Mouse (Mus musculus) hindbrain, embryonic 14.5 days (tissue): ENCODE results near the gene March11. TPM values are rescaled to one million over a fixed set of nuclear protein-coding genes. Genes with fewer than 3 reads are reported as not detected.

Experiments used
- ATAC-seq: fragments of 200-750 bp; cut with Nextera tagmentation; 2 replicates; pipeline ENCODE4 v1.8.0; 2017; ENCODE audit warnings: moderate number of reproducible peaks, mild to moderate bottlenecking, moderate TSS enrichment, moderate library complexity; ENCODE audit not compliant: low FRiP score
- DNase-seq: peaks from one replicate; pipeline ENCODE4 v3.0.0-alpha.2; 2015; ENCODE audit warnings: low spot score
- H3K27ac ChIP-seq: fragments of 300-500 bp; sonication (generic); 2 replicates; pipeline ENCODE4 v1.5.1; 2014; ENCODE audit warnings: mild to moderate bottlenecking, moderate library complexity
- H3K27me3 ChIP-seq: fragments of 300-500 bp; sonication (generic); 2 replicates; pipeline ENCODE4 v1.6.1; 2014; ENCODE audit warnings: mild to moderate bottlenecking, low read length, mixed read lengths; ENCODE audit not compliant: control insufficient read depth, insufficient read depth
- H3K36me3 ChIP-seq: fragments of 300-500 bp; sonication (generic); replicated peaks from 2 replicates; pipeline ENCODE4 v1.6.1; 2014; ENCODE audit not compliant: control insufficient read depth, insufficient read depth
- H3K4me1 ChIP-seq: fragments of 300-500 bp; sonication (generic); replicated peaks from 2 replicates; pipeline ENCODE4 v1.6.1; 2014; ENCODE audit warnings: antibody characterized with exemption, low read length, mixed read lengths; ENCODE audit not compliant: control insufficient read depth, insufficient read depth
- H3K4me2 ChIP-seq: fragments of 300-500 bp; sonication (generic); replicated peaks from 2 replicates; pipeline ENCODE4 v1.6.1; 2014; ENCODE audit warnings: mild to moderate bottlenecking, moderate library complexity
- H3K4me3 ChIP-seq: fragments of 300-500 bp; sonication (generic); replicated peaks from 2 replicates; pipeline ENCODE4 v1.5.1; 2014; ENCODE audit warnings: mild to moderate bottlenecking, low read length
- H3K9ac ChIP-seq: fragments of 300-500 bp; sonication (generic); 2 replicates; pipeline ENCODE4 v1.6.1; 2014
- H3K9me3 ChIP-seq: fragments of 300-500 bp; sonication (generic); 2 replicates; pipeline ENCODE4 v1.6.1; 2016; ENCODE audit warnings: low read length; ENCODE audit not compliant: control insufficient read depth
- WGBS: fragments of 180-500 bp; shearing (Covaris S2); extraction: QIAGEN DNeasy Blood & Tissue Kit; methylation state at CpG from one replicate; pipeline ENCODE4 v1.1.7; 2014; 5-methylcytosine and 5-hydroxymethylcytosine counted together
- polyA plus RNA-seq: library from polyadenylated mRNA; unstranded; fragments of >200 nt; fragmentation: Nextera tagmentation; extraction: Ambion mirVana; gene quantifications from 2 replicates; pipeline ENCODE4 v1.2.1, GENCODE M21; 2014

The March11 gene
- polyA plus RNA-seq, 1 experiment from 2014 or later, result 16.9 TPM

GRCm38 (mm10) chr15:26344329-26344728 is 35.5 kb downstream of the March11 start:
- Histone ChIP-seq H3K36me3 (no peaks in the 10 kb centered on the region), H3K9me3 (no peaks in the 10 kb centered on the region), H3K4me3 (no peak overlapping the region), H3K4me2 (no peak overlapping the region), H3K4me1 (no peaks in the 10 kb centered on the region), H3K27ac (no peak overlapping the region), H3K27me3 (no peaks in the 10 kb centered on the region), H3K9ac (no peak overlapping the region)
- ATAC-seq (no peak), DNase-seq (no peak)
- 78% methylated on average over 5 of the region's 5 CpGs for WGBS

GRCm38 (mm10) chr15:26353656-26354055 is 44.8 kb downstream of the March11 start:
- Histone ChIP-seq H3K4me1 (no peaks in the 10 kb centered on the region), H3K4me2 (no peak overlapping the region), H3K27ac (no peak overlapping the region), H3K27me3 (no peaks in the 10 kb centered on the region), H3K36me3 (no peaks in the 10 kb centered on the region), H3K4me3 (no peak overlapping the region), H3K9me3 (no peaks in the 10 kb centered on the region), H3K9ac (no peak overlapping the region)
- DNase-seq, result no peak
- ATAC-seq, result no peak

DNA sequence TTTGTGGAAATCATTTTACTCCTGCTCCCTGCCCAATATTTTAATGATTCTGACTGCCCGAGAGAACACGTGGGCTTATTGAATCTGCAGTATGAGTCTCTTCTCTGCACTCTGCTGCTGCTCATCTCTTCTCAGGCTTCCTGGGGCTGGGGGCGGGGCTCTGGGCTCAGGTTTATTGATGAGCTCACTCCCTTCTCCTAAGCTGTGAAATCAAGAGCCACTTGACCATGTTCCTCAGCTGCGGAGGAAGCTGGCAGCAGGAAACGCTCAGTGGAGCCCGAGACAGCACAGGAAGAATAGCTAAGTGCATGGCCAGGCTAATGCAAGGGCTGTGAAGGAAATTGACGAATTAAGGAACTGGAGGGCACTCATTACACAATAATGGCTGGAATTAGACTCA is 56.5 kb downstream of the March11 start:
- no peaks in the 10 kb centered on the region for H3K36me3 ChIP-seq
- ATAC-seq (peak; percentile 77), DNase-seq (peak; percentile 56)
- no peak overlapping the region for H3K4me3 ChIP-seq
- H3K27me3 ChIP-seq, result no peaks in the 10 kb centered on the region
- no peak overlapping the region for H3K9ac ChIP-seq
- H3K9me3 ChIP-seq, result no peaks in the 10 kb centered on the region
- H3K4me2 ChIP-seq, result peak overlapping the region; percentile 15
- WGBS, result 20% methylated on average over 7 of the region's 7 CpGs
- H3K27ac ChIP-seq, result peak overlapping the region; percentile 65
- H3K4me1 ChIP-seq, result peaks cover 8% of the 10 kb centered on the region; the same call in 1 of the 2 replicates

DNA sequence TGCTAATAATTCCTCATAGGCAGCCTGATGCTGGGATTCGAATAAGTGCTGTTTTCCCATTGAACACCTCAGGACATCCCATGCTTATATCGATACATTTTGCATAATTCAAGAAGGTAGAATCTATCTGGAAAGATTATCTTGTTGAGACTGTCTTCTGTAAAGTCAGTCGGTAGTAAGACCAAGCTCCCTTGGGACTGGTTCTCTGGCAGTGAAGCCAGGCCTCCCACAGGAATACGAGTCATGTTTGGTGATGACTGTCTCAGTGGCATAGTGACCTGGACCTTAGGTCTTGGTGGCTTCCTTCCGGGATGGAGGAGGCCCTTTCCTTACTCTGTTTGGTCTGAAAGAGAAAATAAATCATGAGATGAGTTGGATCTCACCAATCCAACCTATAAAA is 57.7 kb downstream of the March11 start:
- ATAC-seq, result no peak
- no peak for DNase-seq
- H3K27me3 ChIP-seq, result no peaks in the 10 kb centered on the region

GRCm38 (mm10) chr15:26373759-26374158 is 64.9 kb downstream of the March11 start:
- Histone ChIP-seq H3K9ac (no peak overlapping the region), H3K27me3 (no peaks in the 10 kb centered on the region), H3K9me3 (no peaks in the 10 kb centered on the region), H3K4me3 (no peak overlapping the region), H3K4me1 (no peaks in the 10 kb centered on the region), H3K27ac (no peak overlapping the region), H3K36me3 (no peaks in the 10 kb centered on the region), H3K4me2 (no peak overlapping the region)
- DNase-seq (no peak), ATAC-seq (no peak)
- 78% methylated on average over 5 of the region's 5 CpGs for whole genome bisulfite sequencing

More for the DNA sequence above, 57.7 kb downstream of the March11 start:
- Histone ChIP-seq H3K9ac (no peak overlapping the region), H3K4me2 (no peak overlapping the region), H3K36me3 (no peaks in the 10 kb centered on the region), H3K27ac (no peak overlapping the region), H3K4me3 (no peak overlapping the region), H3K9me3 (no peaks in the 10 kb centered on the region), H3K4me1 (peaks cover 8% of the 10 kb centered on the region; the same call in 1 of the 2 replicates)
- 82% methylated on average over 5 of the region's 5 CpGs for WGBS

DNA sequence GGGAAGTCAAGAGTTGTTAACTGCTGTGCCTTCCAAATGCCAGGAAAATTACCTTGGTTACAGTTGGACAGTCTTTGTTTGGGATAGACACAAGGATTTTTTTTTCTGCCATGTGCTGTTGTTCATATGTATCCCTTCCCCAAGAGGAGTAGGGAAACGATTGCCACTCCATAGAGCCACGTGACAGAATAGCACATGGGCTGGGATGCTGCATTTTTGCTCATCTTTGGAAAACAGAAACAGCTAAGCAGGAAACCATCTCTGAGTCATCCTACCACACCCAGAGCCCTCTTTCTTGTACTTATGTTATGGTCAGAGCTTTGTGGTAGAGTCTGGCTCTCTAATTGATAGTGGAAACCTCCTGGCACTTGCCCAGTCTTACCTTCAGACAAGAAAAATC is 65.4 kb downstream of the March11 start:
- Histone ChIP-seq H3K27me3 (no peaks in the 10 kb centered on the region), H3K9ac (no peak overlapping the region), H3K9me3 (no peaks in the 10 kb centered on the region), H3K27ac (no peak overlapping the region), H3K4me1 (no peaks in the 10 kb centered on the region), H3K4me3 (no peak overlapping the region), H3K36me3 (no peaks in the 10 kb centered on the region), H3K4me2 (no peak overlapping the region)
- DNase-seq, result no peak
- no peak for ATAC-seq
- 66% methylated on average over 2 of the region's 2 CpGs for WGBS

DNA sequence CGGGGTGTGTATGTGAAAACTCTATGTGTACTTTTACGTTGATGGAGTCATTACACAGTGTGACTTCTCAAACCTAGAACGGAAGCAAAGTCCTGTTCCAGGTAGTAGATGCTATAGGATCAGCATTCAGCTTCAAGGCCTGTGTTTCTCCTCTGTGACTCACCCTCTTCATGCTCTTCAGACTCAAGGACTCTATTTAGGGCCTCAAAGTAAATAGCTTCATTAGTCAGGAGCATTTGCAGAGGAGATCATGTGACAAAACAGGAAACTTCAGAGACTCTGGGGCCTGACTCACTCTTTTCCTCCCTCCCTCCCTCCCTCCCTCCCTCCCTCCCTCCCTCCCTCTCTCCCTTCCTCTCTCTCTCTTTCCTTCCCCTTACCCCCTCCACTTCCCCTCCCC is 66.1 kb downstream of the March11 start:
- DNase-seq (no peak), ATAC-seq (no peak)
- H3K9me3 ChIP-seq, result no peaks in the 10 kb centered on the region
- no peaks in the 10 kb centered on the region for H3K4me1 ChIP-seq
- no peak overlapping the region for H3K27ac ChIP-seq
- H3K4me2 ChIP-seq, result no peak overlapping the region
- H3K9ac ChIP-seq, result no peak overlapping the region
- no peaks in the 10 kb centered on the region for H3K27me3 ChIP-seq
- H3K36me3 ChIP-seq, result no peaks in the 10 kb centered on the region
- H3K4me3 ChIP-seq, result no peak overlapping the region
- WGBS, result 97% methylated on average over 3 of the region's 3 CpGs

DNA sequence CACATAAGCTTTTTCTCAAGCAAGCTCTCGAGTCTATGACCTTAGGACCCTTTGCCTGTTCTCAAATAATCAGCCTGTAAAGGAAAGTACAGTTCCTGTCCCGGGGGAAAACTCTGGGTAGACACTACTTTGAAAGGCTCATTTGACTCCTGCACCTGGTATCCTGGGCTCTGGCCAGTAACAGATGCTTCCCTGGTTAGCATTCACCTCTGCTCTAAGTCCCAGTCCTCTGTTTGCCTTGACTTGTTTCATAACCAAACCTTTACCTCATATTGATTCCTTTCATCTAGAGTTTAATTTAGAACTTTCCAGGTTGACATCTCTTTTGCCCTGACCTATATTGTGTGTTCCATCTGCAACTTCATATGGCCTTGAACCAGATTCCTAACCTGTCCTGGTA is 68.5 kb downstream of the March11 start:
- no peaks in the 10 kb centered on the region for H3K9me3 ChIP-seq
- DNase-seq (no peak), ATAC-seq (no peak)
- H3K36me3 ChIP-seq, result no peaks in the 10 kb centered on the region
- 60% methylated on average over 2 of the region's 2 CpGs for WGBS
- no peaks in the 10 kb centered on the region for H3K4me1 ChIP-seq
- H3K9ac ChIP-seq, result no peak overlapping the region
- H3K4me3 ChIP-seq, result no peak overlapping the region
- no peak overlapping the region for H3K27ac ChIP-seq
- no peaks in the 10 kb centered on the region for H3K27me3 ChIP-seq
- H3K4me2 ChIP-seq, result no peak overlapping the region

GRCm38 (mm10) chr15:26378879-26379278 is 70.0 kb downstream of the March11 start:
- Histone ChIP-seq H3K4me1 (no peaks in the 10 kb centered on the region), H3K4me2 (no peak overlapping the region), H3K4me3 (no peak overlapping the region), H3K9ac (no peak overlapping the region), H3K36me3 (no peaks in the 10 kb centered on the region), H3K9me3 (no peaks in the 10 kb centered on the region), H3K27me3 (no peaks in the 10 kb centered on the region), H3K27ac (no peak overlapping the region)
- ATAC-seq, result no peak
- 88% methylated on average over 4 of the region's 4 CpGs for WGBS
- DNase-seq, result no peak

DNA sequence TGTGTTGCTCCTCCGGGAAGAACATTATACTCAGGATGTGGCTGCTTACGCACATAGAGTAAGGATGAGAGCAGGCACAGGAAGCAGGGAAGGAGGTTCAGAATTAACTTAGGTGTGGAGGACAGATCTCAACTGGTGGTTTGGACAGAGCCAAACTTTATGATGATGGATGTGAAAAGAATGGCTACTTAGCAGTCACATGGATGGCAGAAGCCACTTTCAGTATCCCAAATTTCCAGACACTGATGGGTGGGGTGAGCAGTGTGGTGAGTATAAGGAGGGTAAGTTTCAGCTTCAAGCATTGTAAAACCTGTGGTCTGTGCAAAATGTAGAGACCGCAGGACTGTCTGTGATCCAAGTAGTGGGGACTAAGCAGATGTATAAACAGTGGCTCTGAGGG is 71.0 kb downstream of the March11 start:
- Histone ChIP-seq H3K9me3 (no peaks in the 10 kb centered on the region), H3K4me1 (no peaks in the 10 kb centered on the region), H3K9ac (no peak overlapping the region), H3K36me3 (no peaks in the 10 kb centered on the region), H3K4me3 (no peak overlapping the region), H3K27ac (no peak overlapping the region), H3K4me2 (no peak overlapping the region), H3K27me3 (no peaks in the 10 kb centered on the region)
- 93% methylated on average over 3 of the region's 3 CpGs for WGBS
- ATAC-seq (no peak), DNase-seq (no peak)
